Mouse (Mus musculus) hindbrain, embryonic 14.5 days (tissue): ENCODE measurements around the gene Notch2. TPM values are rescaled to one million over a fixed set of nuclear protein-coding genes. Genes with fewer than 3 reads are reported as not detected.
A peak's percentile ranks its signal among the peaks of the same experiment; 100 is the strongest.

Experiments
- ATAC-seq: fragments of 200-750 bp; cut with Nextera tagmentation; 2 replicates; pipeline ENCODE4 v1.8.0; 2017; ENCODE audit warnings: moderate number of reproducible peaks, mild to moderate bottlenecking, moderate TSS enrichment, moderate library complexity; ENCODE audit not compliant: low FRiP score
- DNase-seq: peaks from one replicate; pipeline ENCODE4 v3.0.0-alpha.2; 2015; ENCODE audit warnings: low spot score
- H3K27ac ChIP-seq: fragments of 300-500 bp; sonication (generic); 2 replicates; pipeline ENCODE4 v1.5.1; 2014; ENCODE audit warnings: mild to moderate bottlenecking, moderate library complexity
- H3K27me3 ChIP-seq: fragments of 300-500 bp; sonication (generic); 2 replicates; pipeline ENCODE4 v1.6.1; 2014; ENCODE audit warnings: mild to moderate bottlenecking, low read length, mixed read lengths; ENCODE audit not compliant: control insufficient read depth, insufficient read depth
- H3K36me3 ChIP-seq: fragments of 300-500 bp; sonication (generic); replicated peaks from 2 replicates; pipeline ENCODE4 v1.6.1; 2014; ENCODE audit not compliant: control insufficient read depth, insufficient read depth
- H3K4me1 ChIP-seq: fragments of 300-500 bp; sonication (generic); replicated peaks from 2 replicates; pipeline ENCODE4 v1.6.1; 2014; ENCODE audit warnings: antibody characterized with exemption, low read length, mixed read lengths; ENCODE audit not compliant: control insufficient read depth, insufficient read depth
- H3K4me2 ChIP-seq: fragments of 300-500 bp; sonication (generic); replicated peaks from 2 replicates; pipeline ENCODE4 v1.6.1; 2014; ENCODE audit warnings: mild to moderate bottlenecking, moderate library complexity
- H3K4me3 ChIP-seq: fragments of 300-500 bp; sonication (generic); replicated peaks from 2 replicates; pipeline ENCODE4 v1.5.1; 2014; ENCODE audit warnings: mild to moderate bottlenecking, low read length
- H3K9ac ChIP-seq: fragments of 300-500 bp; sonication (generic); 2 replicates; pipeline ENCODE4 v1.6.1; 2014
- H3K9me3 ChIP-seq: fragments of 300-500 bp; sonication (generic); 2 replicates; pipeline ENCODE4 v1.6.1; 2016; ENCODE audit warnings: low read length; ENCODE audit not compliant: control insufficient read depth
- WGBS: fragments of 180-500 bp; shearing (Covaris S2); extraction: QIAGEN DNeasy Blood & Tissue Kit; methylation state at CpG from one replicate; pipeline ENCODE4 v1.1.7; 2014; 5-methylcytosine and 5-hydroxymethylcytosine counted together
- polyA plus RNA-seq: library from polyadenylated mRNA; unstranded; fragments of >200 nt; fragmentation: Nextera tagmentation; extraction: Ambion mirVana; gene quantifications from 2 replicates; pipeline ENCODE4 v1.2.1, GENCODE M21; 2014

Gene Notch2
- polyA plus RNA-seq, 1 experiment from 2014 or later, result 15.2 TPM

DNA sequence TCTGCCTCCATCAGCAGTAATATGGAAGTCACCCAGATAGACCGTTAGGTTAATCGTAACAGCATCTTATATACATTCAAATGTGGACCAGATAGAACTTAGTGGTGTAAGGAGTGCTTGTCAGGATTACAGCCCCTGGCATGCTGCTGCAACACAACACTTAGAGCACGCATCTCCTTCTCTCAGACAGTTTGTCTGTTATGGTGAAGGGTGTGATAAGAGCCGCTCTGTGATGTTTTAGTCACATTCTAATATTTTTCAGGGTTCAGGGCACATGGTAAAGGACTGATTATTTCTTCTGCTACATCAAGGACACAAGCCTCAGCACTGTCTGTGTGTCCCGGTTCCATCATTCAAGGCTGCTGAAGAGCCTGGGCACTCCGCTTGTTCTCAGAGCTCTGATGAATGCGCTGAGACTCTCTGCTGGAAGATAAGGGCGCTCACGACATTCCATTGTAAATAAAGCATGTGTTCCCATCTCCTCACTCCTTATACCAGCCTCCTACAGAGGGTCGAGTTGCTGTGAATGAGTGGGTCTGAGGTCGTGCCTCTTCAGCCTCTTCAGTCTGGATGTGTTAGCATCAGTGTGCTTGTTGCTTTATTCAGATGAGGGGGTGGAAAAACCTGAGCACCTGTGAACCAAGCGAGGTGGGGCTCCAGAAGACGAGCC lies 48.5 kb downstream of the Notch2 start:
- Histone ChIP-seq H3K27ac (peak overlapping the region; percentile 88), H3K36me3 (no peaks in the 10 kb centered on the region), H3K9me3 (no peaks in the 10 kb centered on the region), H3K4me2 (no peak overlapping the region), H3K4me3 (no peak overlapping the region), H3K4me1 (peaks cover 42% of the 10 kb centered on the region), H3K9ac (peak overlapping the region; percentile 7), H3K27me3 (no peaks in the 10 kb centered on the region)
- DNase-seq (no peak), ATAC-seq (0 out of 2 replicates have a peak, but pooled peaks have one; percentile 14)
- 43% methylated on average over 13 of the region's 13 CpGs for WGBS

DNA sequence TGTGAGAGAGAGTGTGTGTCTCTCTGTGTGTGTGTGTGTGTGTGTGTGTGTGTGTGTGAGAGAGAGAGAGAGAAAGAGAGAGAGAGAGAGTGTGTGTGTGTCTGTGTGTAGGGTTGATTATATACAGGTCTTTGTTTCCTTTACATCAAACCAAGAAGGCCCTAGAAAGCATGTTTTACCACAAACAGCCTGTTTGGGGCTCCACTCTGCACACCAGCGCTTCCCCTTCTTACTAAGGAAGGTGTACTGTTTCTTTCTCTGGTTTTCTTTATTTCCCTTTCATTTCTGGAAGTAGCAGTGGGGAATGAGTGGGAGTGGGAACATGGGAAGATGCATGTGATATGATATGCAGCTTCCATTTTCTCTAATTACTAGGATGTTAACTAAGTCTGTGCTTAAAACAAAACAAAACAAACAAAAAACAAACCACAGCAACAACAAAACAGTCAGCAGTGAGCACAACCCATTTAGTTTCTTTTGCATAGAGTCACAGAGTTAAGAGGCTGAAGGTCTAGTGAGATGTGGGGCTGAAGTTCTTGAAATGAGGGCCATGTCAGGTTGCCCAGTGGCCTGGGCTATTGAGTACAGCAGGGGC lies 49.4 kb downstream of the Notch2 start:
- ATAC-seq (peak; percentile 2; the same call in 1 of the 2 replicates), DNase-seq (no peak)
- Histone ChIP-seq H3K4me2 (peak overlapping the region; percentile 17; the same call in 1 of the 2 replicates), H3K27me3 (no peaks in the 10 kb centered on the region), H3K9ac (no peak overlapping the region), H3K9me3 (no peaks in the 10 kb centered on the region), H3K4me1 (peaks cover 42% of the 10 kb centered on the region), H3K4me3 (no peak overlapping the region), H3K27ac (peak overlapping the region; percentile 88), H3K36me3 (no peaks in the 10 kb centered on the region)
- 71% methylated on average over 1 of the region's 1 CpGs for WGBS

DNA sequence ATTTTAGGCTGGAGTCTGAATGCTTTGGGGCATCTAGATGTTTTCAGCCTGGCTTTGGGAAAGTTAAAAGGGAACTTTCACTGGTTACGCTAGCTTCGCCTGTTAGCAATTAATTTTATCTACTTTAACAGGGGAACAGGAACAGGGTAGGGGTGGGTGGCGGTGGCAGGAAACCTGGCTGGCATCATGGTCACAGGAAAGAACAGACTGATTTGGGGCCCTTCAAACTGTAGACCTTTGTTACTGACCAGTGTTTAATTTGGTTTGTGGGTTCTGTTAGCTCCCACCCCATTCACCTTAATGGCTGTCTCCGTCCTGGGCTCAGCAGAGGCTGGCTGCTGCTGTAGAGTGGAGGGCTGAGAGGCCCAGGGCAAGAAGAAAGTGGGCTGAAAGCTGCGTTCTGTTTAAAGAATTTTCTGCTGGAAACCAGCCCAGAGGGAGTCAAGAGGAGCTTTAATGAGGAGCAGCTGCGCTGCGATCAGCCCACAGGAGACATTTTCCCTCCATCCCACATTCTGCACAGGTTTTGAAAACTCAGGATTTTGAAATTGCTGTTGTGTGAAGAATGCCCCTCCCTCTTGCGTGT lies 50.0 kb downstream of the Notch2 start:
- 29% methylated on average over 8 of the region's 8 CpGs for WGBS
- 0 out of 2 replicates have a peak overlapping the region, but pooled peaks have one; percentile 24 for H3K9ac ChIP-seq
- peak; percentile 61 for ATAC-seq
- peak overlapping the region; percentile 17 for H3K4me2 ChIP-seq
- H3K9me3 ChIP-seq, result no peaks in the 10 kb centered on the region
- H3K36me3 ChIP-seq, result no peaks in the 10 kb centered on the region
- peak overlapping the region; percentile 88 for H3K27ac ChIP-seq
- no peaks in the 10 kb centered on the region for H3K27me3 ChIP-seq
- H3K4me1 ChIP-seq, result peaks cover 42% of the 10 kb centered on the region
- no peak overlapping the region for H3K4me3 ChIP-seq
- DNase-seq, result peak; percentile 68

DNA sequence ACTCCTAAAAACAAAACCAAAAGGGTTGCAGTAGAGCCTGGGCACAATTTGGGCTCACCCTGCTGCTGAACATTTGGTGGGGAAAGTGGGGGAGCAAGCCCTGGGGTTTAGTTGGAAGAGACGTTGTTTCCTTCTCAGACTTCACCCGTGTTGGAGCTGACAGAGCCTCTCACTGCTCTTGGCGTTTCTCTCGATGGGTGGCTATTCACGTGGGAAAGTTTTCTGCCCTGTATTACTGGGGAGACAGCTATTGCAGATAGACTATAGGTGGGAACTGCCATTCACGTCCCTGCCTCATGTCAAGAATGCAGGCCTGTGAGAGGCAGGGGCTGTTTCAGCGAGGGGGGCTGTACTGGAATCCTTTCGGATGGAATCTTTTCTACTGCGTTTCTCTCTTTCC lies 50.5 kb downstream of the Notch2 start:
- Histone ChIP-seq H3K4me1 (peaks cover 42% of the 10 kb centered on the region), H3K9ac (0 out of 2 replicates have a peak overlapping the region, but pooled peaks have one; percentile 24), H3K4me2 (peak overlapping the region; percentile 17), H3K27me3 (no peaks in the 10 kb centered on the region), H3K4me3 (no peak overlapping the region), H3K36me3 (no peaks in the 10 kb centered on the region), H3K27ac (peak overlapping the region; percentile 88), H3K9me3 (no peaks in the 10 kb centered on the region)
- WGBS, result 23% methylated on average over 9 of the region's 9 CpGs
- ATAC-seq (no peak), DNase-seq (no peak)

DNA sequence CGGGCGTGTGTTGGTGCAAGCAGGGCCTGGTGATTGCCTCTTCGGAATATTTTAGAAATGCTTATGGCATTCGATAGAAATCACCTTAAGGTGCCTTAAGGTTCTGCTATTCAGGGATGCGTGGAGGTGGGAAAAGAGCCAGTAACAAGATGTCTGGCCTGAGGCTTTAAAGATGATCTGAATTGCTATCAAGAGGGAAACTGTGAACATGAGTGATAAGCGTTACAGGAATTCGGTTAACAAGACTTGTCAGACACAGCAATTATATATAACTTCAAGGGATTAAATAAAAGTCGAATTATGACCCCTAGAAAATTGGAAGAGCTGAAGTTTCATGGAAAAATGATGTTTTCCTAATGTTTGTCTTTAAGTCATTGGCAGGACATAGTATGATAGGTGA lies 51.7 kb downstream of the Notch2 start:
- H3K27me3 ChIP-seq, result no peaks in the 10 kb centered on the region
- no peak for ATAC-seq
- no peaks in the 10 kb centered on the region for H3K9me3 ChIP-seq
- no peaks in the 10 kb centered on the region for H3K36me3 ChIP-seq
- WGBS, result 85% methylated on average over 8 of the region's 8 CpGs
- H3K9ac ChIP-seq, result no peak overlapping the region
- H3K27ac ChIP-seq, result peak overlapping the region; percentile 88; the same call in 1 of the 2 replicates
- peaks cover 42% of the 10 kb centered on the region for H3K4me1 ChIP-seq
- no peak overlapping the region for H3K4me2 ChIP-seq
- no peak for DNase-seq
- H3K4me3 ChIP-seq, result no peak overlapping the region

DNA sequence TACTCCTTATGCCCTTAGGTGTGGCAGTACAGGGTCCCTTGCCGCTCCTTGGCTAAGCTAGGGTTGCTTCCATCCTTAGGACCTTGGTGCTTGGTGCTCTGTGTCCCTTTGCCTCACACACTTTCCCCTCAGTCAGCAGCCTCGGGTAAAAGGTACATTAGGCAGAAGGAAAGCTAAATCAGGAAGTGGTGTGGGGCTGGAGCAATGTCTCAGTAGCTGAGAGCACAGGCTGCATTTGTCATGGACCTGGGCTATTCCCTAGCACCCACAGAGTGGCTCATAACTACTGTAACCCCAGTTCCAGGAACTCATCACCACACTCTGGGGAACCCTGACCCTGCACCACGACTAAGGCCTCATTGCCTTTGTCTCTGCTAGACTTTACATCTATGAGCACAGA lies 53.1 kb downstream of the Notch2 start:
- no peak overlapping the region for H3K27ac ChIP-seq
- H3K9ac ChIP-seq, result no peak overlapping the region
- 90% methylated on average over 3 of the region's 3 CpGs for WGBS
- H3K4me1 ChIP-seq, result peaks cover 35% of the 10 kb centered on the region
- DNase-seq (no peak), ATAC-seq (no peak)
- H3K27me3 ChIP-seq, result no peaks in the 10 kb centered on the region
- H3K4me3 ChIP-seq, result no peak overlapping the region
- H3K4me2 ChIP-seq, result no peak overlapping the region
- no peaks in the 10 kb centered on the region for H3K36me3 ChIP-seq
- no peaks in the 10 kb centered on the region for H3K9me3 ChIP-seq

DNA sequence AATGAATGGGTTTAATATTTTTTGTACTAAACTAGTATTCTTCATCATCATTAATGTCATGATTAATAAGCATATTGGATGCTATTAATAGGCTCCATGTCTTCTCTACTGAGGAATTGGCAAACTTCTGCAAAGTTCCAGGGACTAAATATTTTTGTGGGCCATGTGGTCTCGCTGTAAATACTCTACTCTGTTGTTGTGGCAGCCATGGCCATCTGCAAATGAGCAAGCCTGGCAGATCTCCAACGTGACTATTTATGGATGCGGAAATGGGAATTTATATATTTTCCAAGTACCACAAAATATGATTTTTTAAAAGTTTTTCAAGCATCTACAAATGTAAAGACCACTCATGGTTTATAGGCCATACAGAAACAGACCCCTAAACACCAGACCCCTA lies 54.1 kb downstream of the Notch2 start:
- Histone ChIP-seq H3K27me3 (no peaks in the 10 kb centered on the region), H3K27ac (no peak overlapping the region), H3K9me3 (no peaks in the 10 kb centered on the region), H3K4me2 (no peak overlapping the region), H3K4me1 (peaks cover 25% of the 10 kb centered on the region), H3K36me3 (no peaks in the 10 kb centered on the region), H3K9ac (no peak overlapping the region), H3K4me3 (no peak overlapping the region)
- WGBS, result 80% methylated on average over 3 of the region's 3 CpGs
- DNase-seq (no peak), ATAC-seq (no peak)

DNA sequence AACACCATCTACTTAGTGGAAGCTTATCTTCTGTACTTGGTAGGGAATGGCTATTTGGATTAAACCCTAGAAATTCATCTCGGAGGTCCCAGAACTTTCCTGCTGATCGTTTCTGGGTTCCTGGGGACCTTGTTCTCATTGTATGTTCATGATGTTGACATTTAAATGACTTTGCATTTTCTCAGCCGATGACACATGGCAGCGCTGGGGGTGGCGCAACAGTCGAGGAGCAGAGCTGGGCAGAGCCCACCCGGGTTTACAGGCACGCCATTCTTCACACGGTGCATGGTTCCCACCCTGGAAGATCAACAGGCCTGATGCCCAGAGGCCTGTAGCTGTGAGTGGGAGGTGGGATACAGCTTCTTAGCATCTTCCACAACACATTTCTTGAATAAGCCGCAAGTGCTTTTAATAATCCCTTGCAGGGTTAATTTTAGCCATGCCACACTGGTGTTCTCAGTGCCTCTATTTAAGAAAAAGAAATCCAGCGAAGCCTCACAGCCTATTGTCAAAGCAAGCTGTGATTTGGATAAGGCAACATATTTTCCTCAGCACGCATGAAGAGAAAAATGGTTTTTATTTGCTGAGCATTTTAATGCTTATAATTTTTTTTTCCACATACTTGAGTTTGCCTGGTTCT lies 54.6 kb downstream of the Notch2 start:
- Histone ChIP-seq H3K27ac (no peak overlapping the region), H3K4me1 (peaks cover 20% of the 10 kb centered on the region)
- WGBS, result 76% methylated on average over 12 of the region's 12 CpGs

DNA sequence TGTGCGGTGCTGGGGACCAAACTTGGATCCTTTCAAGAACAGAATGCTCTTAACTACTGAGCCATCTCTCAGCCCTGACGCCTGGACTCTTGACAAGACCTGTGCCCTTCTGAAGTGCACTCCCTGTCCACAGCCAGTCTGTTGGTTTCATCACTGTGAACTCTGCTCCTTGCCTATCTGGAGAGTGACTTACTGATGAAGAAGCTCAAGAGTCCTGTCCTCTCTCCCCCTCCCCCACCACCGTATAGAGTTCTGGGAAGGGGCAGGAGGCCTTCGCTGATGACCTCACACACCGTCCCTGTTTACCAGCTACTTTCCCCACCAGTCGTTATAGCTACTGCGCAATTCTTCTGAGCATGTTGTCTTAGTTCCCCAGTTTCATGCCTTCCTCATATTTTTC lies 55.8 kb downstream of the Notch2 start:
- peaks cover 8% of the 10 kb centered on the region for H3K4me1 ChIP-seq
- H3K36me3 ChIP-seq, result no peaks in the 10 kb centered on the region; the same call in 1 of the 2 replicates
- no peak overlapping the region for H3K27ac ChIP-seq
- no peak for DNase-seq
- no peak overlapping the region for H3K9ac ChIP-seq
- ATAC-seq, result no peak
- WGBS, result 89% methylated on average over 7 of the region's 7 CpGs
- no peak overlapping the region for H3K4me3 ChIP-seq
- no peaks in the 10 kb centered on the region for H3K9me3 ChIP-seq
- no peaks in the 10 kb centered on the region for H3K27me3 ChIP-seq
- no peak overlapping the region for H3K4me2 ChIP-seq

More for the DNA sequence above, 54.6 kb downstream of the Notch2 start:
- ATAC-seq (no peak), DNase-seq (no peak)
- no peak overlapping the region for H3K9ac ChIP-seq
- no peak overlapping the region for H3K4me3 ChIP-seq
- no peaks in the 10 kb centered on the region for H3K36me3 ChIP-seq
- H3K4me2 ChIP-seq, result no peak overlapping the region
- H3K27me3 ChIP-seq, result no peaks in the 10 kb centered on the region
- H3K9me3 ChIP-seq, result no peaks in the 10 kb centered on the region
